Mouse (Mus musculus) heart, adult 8-10 months (tissue): ENCODE data around the gene Krt10. TPM values are rescaled to one million over a fixed set of nuclear protein-coding genes. Genes with fewer than 3 reads are reported as not detected.

Experiments used
- DNase-seq: peaks from one replicate; pipeline ENCODE4 v3.0.0; 2022; ENCODE audit warnings: low spot score
- total RNA-seq, 4 experiments: library from RNA; stranded (reverse); gene quantifications; 2 replicates each; pipeline ENCODE4 v1.2.4; 2022

Gene Krt10
- total RNA-seq, 4 experiments from 2014 or later = 3.3 to 5.8 (median 5.0) TPM

GRCm38 (mm10) chr11:99374803-99375202 is 14.4 kb downstream of the Krt10 start, which contains the start of gene Krt28:
Gene Krt28 (minus strand): TSS chr11:99374903.
- DNase-seq = no peak

- no peak for DNase-seq
Observed at GRCm38 (mm10) chr11:99369853-99370451, 19.2 kb downstream of the Krt10 start.

DNA sequence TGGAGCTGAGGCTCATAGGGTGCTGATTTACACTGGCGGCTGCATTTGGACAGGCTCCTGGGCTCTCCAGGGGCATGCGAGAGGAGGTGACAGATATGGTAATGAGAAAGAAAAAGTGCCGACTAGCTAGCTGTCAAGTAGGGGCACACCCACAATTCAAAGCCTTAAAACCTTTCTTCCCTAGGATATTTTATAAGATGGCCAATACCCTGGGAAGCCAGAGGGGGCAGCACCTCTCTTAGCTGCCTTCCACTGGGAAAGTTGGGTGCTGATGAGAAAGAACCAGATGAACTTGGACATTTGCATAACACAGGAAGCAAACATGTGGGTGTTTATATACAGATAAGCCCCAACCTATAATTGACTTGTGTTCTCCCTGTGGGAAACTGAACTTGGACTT is 19.9 kb downstream of the Krt10 start:
- DNase-seq = no peak

- DNase-seq = no peak
Observed at GRCm38 (mm10) chr11:99366791-99367190, 22.4 kb downstream of the Krt10 start.

GRCm38 (mm10) chr11:99364412-99364811 is 24.8 kb downstream of the Krt10 start:
- no peak for DNase-seq

- no peak for DNase-seq
Observed at GRCm38 (mm10) chr11:99361423-99361822, 27.7 kb downstream of the Krt10 start.

DNA sequence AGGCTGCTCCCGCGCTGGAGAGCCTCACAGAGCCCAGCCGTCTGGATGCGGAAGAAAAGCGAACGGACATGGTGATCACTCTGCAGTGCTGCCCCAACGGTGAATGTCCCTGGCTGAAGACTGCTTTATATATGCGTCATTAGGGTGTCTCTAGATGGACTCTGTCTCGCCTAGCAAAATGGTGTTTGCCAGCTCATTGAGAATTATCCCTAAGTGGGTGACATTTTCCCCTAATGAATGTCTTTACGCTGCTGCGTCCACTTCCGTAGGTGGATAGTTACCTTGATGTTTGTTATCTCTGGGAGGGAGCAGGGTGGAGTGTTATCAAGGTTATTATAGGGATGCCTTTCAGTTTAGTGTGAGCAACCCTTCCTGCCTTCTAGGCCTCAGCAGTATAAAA is 38.2 kb downstream of the Krt10 start, which contains the start of gene Krt27:
Gene Krt27, minus strand, starts transcription at position 101 of the 400 bp plus-strand sequence.
- DNase-seq = no peak

DNA sequence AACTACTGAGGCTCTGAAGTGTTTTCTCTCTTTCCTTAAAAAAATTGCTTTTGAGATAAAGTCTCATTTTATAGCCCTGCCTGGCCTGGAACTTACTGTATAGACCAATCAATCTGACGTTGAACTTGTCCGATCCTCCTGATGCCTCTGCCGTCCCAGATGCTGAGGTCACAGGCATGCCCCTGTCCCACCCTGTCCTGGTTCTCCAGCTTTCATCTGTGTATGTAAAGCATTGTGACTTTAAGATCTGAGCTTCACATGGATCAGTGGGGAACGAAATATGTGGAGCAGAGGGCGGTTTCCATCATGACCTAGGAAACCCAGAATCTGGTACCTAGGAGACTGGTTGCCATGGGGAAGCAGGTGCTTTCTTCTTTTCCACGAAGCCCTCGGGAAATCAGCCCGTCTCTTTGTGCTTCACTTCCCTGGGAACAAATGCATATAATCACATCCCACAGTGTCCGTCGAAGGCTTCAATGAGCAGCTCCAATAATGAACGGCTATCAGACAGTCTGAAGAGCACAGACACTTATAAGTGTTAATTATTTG is 49.8 kb downstream of the Krt10 start:
- no peak for DNase-seq

DNA sequence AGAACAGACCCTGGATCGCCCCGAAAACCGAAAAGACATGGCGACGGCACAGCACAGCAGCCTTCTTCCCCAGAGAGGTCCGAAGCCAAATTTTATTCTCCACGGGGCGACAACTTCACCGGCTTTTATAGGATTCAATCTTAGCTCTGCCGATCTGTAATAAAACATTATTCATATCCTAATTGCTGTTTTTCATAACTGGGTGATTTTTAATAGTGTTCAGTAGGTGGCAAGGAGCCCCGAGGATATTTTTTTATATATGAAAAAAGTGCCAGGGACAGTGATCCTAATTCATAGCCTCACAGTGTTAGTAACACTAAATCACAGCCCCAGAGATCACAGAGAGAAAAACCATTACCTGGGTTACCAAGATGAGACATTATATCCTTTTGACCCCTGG is 51.3 kb downstream of the Krt10 start, which contains the start of gene Krt26:
Gene Krt26, minus strand, starts transcription at position 101 of the 400 bp plus-strand sequence.
- no peak for DNase-seq

Other genes starting within 250 kb of the Krt10 start
- gene Ccr7, start 234.3 kb downstream of the Krt10 start, total RNA-seq = under 1 TPM in 3 of 4 experiments, not detected in 1; 0.14 to 0.57 (median 0.25) TPM
- gene Smarce1, start 158.3 kb downstream of the Krt10 start, total RNA-seq = 10 to 100 TPM; 34.8 to 44.8 (median 41.2) TPM
- gene Krt222, start 145.3 kb downstream of the Krt10 start, total RNA-seq = 10 to 100 TPM; 26.5 to 44.5 (median 31.0) TPM
- gene Krt24, start 104.1 kb downstream of the Krt10 start, total RNA-seq = not detected
- gene Krt25, start 66.4 kb downstream of the Krt10 start, total RNA-seq = not detected
- not detected for gene Krt26, start 51.4 kb downstream of the Krt10 start, total RNA-seq
- not detected for gene Krt27, start 38.3 kb downstream of the Krt10 start, total RNA-seq
- gene Krt28, start 14.5 kb downstream of the Krt10 start, total RNA-seq = not detected
- not detected for gene Krt12, start 32.9 kb upstream of the Krt10 start, total RNA-seq
- gene Krt20, start 48.8 kb upstream of the Krt10 start, total RNA-seq = not detected
- gene Krt23, start 103.8 kb upstream of the Krt10 start, total RNA-seq = not detected
- gene Krt39, start 132.0 kb upstream of the Krt10 start, total RNA-seq = not detected
- gene Krt40, start 153.8 kb upstream of the Krt10 start, total RNA-seq = not detected
- gene Krtap3-3, start 161.5 kb upstream of the Krt10 start, total RNA-seq = not detected
- gene Krtap3-2, start 167.5 kb upstream of the Krt10 start, total RNA-seq = not detected
- gene Gm11939, start 170.1 kb upstream of the Krt10 start, total RNA-seq = not detected
- gene Krtap3-1, start 177.3 kb upstream of the Krt10 start, total RNA-seq = not detected
- gene Krtap1-5, start 191.7 kb upstream of the Krt10 start, total RNA-seq = not detected
- not detected for gene Krtap1-4, start 194.3 kb upstream of the Krt10 start, total RNA-seq
- not detected for gene Krtap1-3, start 202.0 kb upstream of the Krt10 start, total RNA-seq
- not detected for gene Krtap9-3, start 208.7 kb upstream of the Krt10 start, total RNA-seq
- not detected for gene Gm11938, start 213.9 kb upstream of the Krt10 start, total RNA-seq
- gene Gm11937, start 220.8 kb upstream of the Krt10 start, total RNA-seq = not detected
- gene Krtap2-4, start 225.5 kb upstream of the Krt10 start, total RNA-seq = not detected
- gene Gm11562, start 231.1 kb upstream of the Krt10 start, total RNA-seq = not detected
- not detected for gene Krtap4-1, start 238.9 kb upstream of the Krt10 start, total RNA-seq
- not detected for gene Krtap4-2, start 245.7 kb upstream of the Krt10 start, total RNA-seq